Mouse (Mus musculus): Measurements from ENCODE around the gene Htr2b.

GRCm38 (mm10) chr1:86062523-86062922 is 49.2 kb downstream of the Htr2b start:
- no peak for TF ChIP-seq CTCF (IDR thresholded peaks at IDR 0.05; ENCODE audit: borderline replicate concordance, insufficient read depth, low read length)
- TF ChIP-seq POLR2A (IDR thresholded peaks at IDR 0.05; ENCODE audit: low read depth, low read length): no peak

All from embryonic fibroblast, embryonic 13.5 days (primary cell).